Mouse (Mus musculus) bone marrow macrophage, adult 2 months (primary cell): ENCODE measurements around the gene 1700025C18Rik. TPM values are rescaled to one million over a fixed set of nuclear protein-coding genes. Genes with fewer than 3 reads are reported as not detected.

Experiments
- H3K27ac ChIP-seq: 2 replicates; pipeline ENCODE4 v1.5.1; 2012; ENCODE audit warnings: low read depth, low read length; ENCODE audit not compliant: insufficient read depth
- H3K4me1 ChIP-seq: 2 replicates; pipeline ENCODE4 v1.6.1; 2012; ENCODE audit warnings: low read length; ENCODE audit not compliant: control insufficient read depth, insufficient read depth
- H3K4me3 ChIP-seq: 2 replicates; pipeline ENCODE4 v1.5.1; 2012; ENCODE audit warnings: mild to moderate bottlenecking, low read length, moderate library complexity; ENCODE audit not compliant: insufficient read depth
- CTCF ChIP-seq: IDR thresholded peaks from 2 replicates; pipeline ENCODE4 v1.5.1; 2012; ENCODE audit warnings: low read depth, mild to moderate bottlenecking, low read length, moderate library complexity
- POLR2A ChIP-seq: IDR thresholded peaks from 2 replicates; pipeline ENCODE4 v1.6.1; 2012; ENCODE audit warnings: mild to moderate bottlenecking, low read depth, low read length, borderline replicate concordance
- polyA plus RNA-seq: library from polyadenylated mRNA; stranded (reverse); fragments of >200 nt; gene quantifications from 2 replicates; pipeline ENCODE4 v1.2.4, GENCODE M21; 2012; ENCODE audit not compliant: missing spikeins, insufficient read depth, insufficient read length

Gene 1700025C18Rik
- polyA plus RNA-seq, 1 experiment = not detected

GRCm38 (mm10) chr2:165080657-165081056 is 9.9 kb downstream of the 1700025C18Rik start:
- TF ChIP-seq POLR2A (no peak), CTCF (no peak)
- H3K4me1 ChIP-seq = no peaks in the 10 kb centered on the region

GRCm38 (mm10) chr2:165078605-165079004 is 11.9 kb downstream of the 1700025C18Rik start:
- Histone ChIP-seq H3K4me3 (no peak overlapping the region), H3K27ac (no peak overlapping the region), H3K4me1 (no peaks in the 10 kb centered on the region)
- TF ChIP-seq CTCF (no peak), POLR2A (no peak)

More at GRCm38 (mm10) chr2:165080657-165081056, 9.9 kb downstream of the 1700025C18Rik start:
- Histone ChIP-seq H3K4me3 (no peak overlapping the region), H3K27ac (no peak overlapping the region)

- TF ChIP-seq CTCF = no peak
- no peak for TF ChIP-seq POLR2A
- Histone ChIP-seq H3K4me1 (no peaks in the 10 kb centered on the region), H3K4me3 (no peak overlapping the region), H3K27ac (no peak overlapping the region)
These were observed 12.5 kb downstream of the 1700025C18Rik start for GRCm38 (mm10) chr2:165078045-165078444.

GRCm38 (mm10) chr2:165077055-165077454 is 13.5 kb downstream of the 1700025C18Rik start:
- Histone ChIP-seq H3K4me3 (no peak overlapping the region), H3K4me1 (no peaks in the 10 kb centered on the region), H3K27ac (no peak overlapping the region)
- TF ChIP-seq POLR2A (no peak), CTCF (no peak)

- no peak for TF ChIP-seq POLR2A
- TF ChIP-seq CTCF = peak; percentile 73
- Histone ChIP-seq H3K27ac (no peak overlapping the region), H3K4me1 (peaks cover 2% of the 10 kb centered on the region; the same call in 1 of the 2 replicates)
These were observed 15.6 kb downstream of the 1700025C18Rik start for GRCm38 (mm10) chr2:165074937-165075336.

GRCm38 (mm10) chr2:165074081-165074884 is 16.3 kb downstream of the 1700025C18Rik start:
- Histone ChIP-seq H3K4me1 (peaks cover 2% of the 10 kb centered on the region; the same call in 1 of the 2 replicates), H3K4me3 (no peak overlapping the region), H3K27ac (no peak overlapping the region)
- TF ChIP-seq CTCF (no peak), POLR2A (no peak)

More at GRCm38 (mm10) chr2:165074937-165075336, 15.6 kb downstream of the 1700025C18Rik start:
- H3K4me3 ChIP-seq = no peak overlapping the region

- Histone ChIP-seq H3K4me1 (peaks cover 2% of the 10 kb centered on the region; the same call in 1 of the 2 replicates), H3K27ac (no peak overlapping the region), H3K4me3 (no peak overlapping the region)
- no peak for TF ChIP-seq POLR2A
These were observed 17.2 kb downstream of the 1700025C18Rik start for GRCm38 (mm10) chr2:165073381-165073781.

- TF ChIP-seq CTCF = peak; percentile 92
- no peak for TF ChIP-seq POLR2A
- Histone ChIP-seq H3K27ac (no peak overlapping the region), H3K4me1 (peaks cover 2% of the 10 kb centered on the region; the same call in 1 of the 2 replicates), H3K4me3 (no peak overlapping the region)
These were observed 20.3 kb downstream of the 1700025C18Rik start for GRCm38 (mm10) chr2:165070096-165070816.

GRCm38 (mm10) chr2:165068806-165069205 is 21.7 kb downstream of the 1700025C18Rik start:
- Histone ChIP-seq H3K27ac (no peak overlapping the region), H3K4me3 (no peak overlapping the region), H3K4me1 (peaks cover 2% of the 10 kb centered on the region; the same call in 1 of the 2 replicates)
- TF ChIP-seq CTCF (no peak), POLR2A (no peak)

- Histone ChIP-seq H3K4me3 (no peak overlapping the region), H3K4me1 (peaks cover 30% of the 10 kb centered on the region), H3K27ac (no peak overlapping the region)
- TF ChIP-seq CTCF (no peak), POLR2A (no peak)
These were observed 26.1 kb downstream of the 1700025C18Rik start for GRCm38 (mm10) chr2:165064489-165064888.
